Mouse (Mus musculus): ENCODE measurements around the gene Tcp11. TPM values are rescaled to one million over a fixed set of nuclear protein-coding genes. Genes with fewer than 3 reads are reported as not detected.

Gene Tcp11
- total RNA-seq, 1 experiment = 4.8 TPM

DNA sequence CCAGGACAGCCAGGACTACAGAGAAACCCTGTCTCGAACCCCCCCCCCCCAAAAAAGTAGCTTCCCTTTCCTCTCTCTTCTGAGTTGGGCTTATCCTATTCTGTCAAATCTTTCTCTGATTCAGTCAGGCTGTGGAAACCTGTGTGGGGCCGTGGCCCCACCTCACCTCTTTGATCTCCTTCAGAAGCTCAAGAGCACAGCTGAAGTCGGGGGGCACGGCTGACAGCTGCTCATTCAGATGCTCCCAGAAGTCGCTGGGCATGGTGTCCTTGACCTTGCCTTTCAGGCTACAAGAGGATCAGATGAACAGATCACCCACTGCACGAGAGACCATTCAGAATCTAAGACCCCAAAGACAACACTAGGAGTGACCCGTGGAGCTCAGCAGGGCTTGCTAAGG lies 6.0 kb downstream of the Tcp11 start:
- Histone ChIP-seq H3K4me1 (ENCODE audit: control insufficient read depth in 2 of 2, insufficient read depth in 2 of 2, low read length in 2 of 2, poor library complexity in 1 of 2) (peaks cover 0 to 3% of the 10 kb centered on the region in 2 experiments; a peak in 1 of 4 replicates), H3K9ac (ENCODE audit: insufficient read depth, low read depth, low read length, poor library complexity, severe bottlenecking) (no peak overlapping the region), H3K4me3 (ENCODE audit: insufficient read depth in 1 of 2, low read depth in 1 of 2, low read length in 2 of 2, poor library complexity in 1 of 2, severe bottlenecking in 1 of 2) (no peak overlapping the region), H3K9me3 (ENCODE audit: control insufficient read depth, insufficient read depth, low read depth, low read length) (no peaks in the 10 kb centered on the region), H3K36me3 (ENCODE audit: control insufficient read depth, insufficient read depth, low read length, poor library complexity, severe bottlenecking) (no peaks in the 10 kb centered on the region), H3K27ac (ENCODE audit: insufficient read depth, low read depth, low read length, poor library complexity, severe bottlenecking) (no peak overlapping the region)
- DNase-seq (ENCODE audit: low read depth, low spot score) = no peak
- TF ChIP-seq MAFK (IDR thresholded peaks at IDR 0.05; ENCODE audit: insufficient read depth, low read depth, low read length) (no peak), ZNF384 (IDR thresholded peaks at IDR 0.05; ENCODE audit: low read depth, low read length) (no peak), HCFC1 (IDR thresholded peaks at IDR 0.05; ENCODE audit: borderline replicate concordance, insufficient read depth, low read length) (no peak)
- in situ Hi-C loops (cut with MboI; ENCODE audit: low sequenced_read_pairs in 2 of 2, unreplicated experiment in 2 of 2) = no loop called here

- Histone ChIP-seq H3K36me3 (ENCODE audit: control insufficient read depth, insufficient read depth, low read length, poor library complexity, severe bottlenecking) (no peaks in the 10 kb centered on the region), H3K27ac (ENCODE audit: insufficient read depth, low read depth, low read length, poor library complexity, severe bottlenecking) (no peak overlapping the region), H3K9me3 (ENCODE audit: control insufficient read depth, insufficient read depth, low read depth, low read length) (no peaks in the 10 kb centered on the region), H3K4me3 (ENCODE audit: insufficient read depth in 1 of 2, low read depth in 1 of 2, low read length in 2 of 2, poor library complexity in 1 of 2, severe bottlenecking in 1 of 2) (no peak overlapping the region), H3K4me1 (ENCODE audit: control insufficient read depth in 2 of 2, insufficient read depth in 2 of 2, low read length in 2 of 2, poor library complexity in 1 of 2) (peaks cover 0 to 3% of the 10 kb centered on the region in 2 experiments; a peak in 1 of 4 replicates), H3K9ac (ENCODE audit: insufficient read depth, low read depth, low read length, poor library complexity, severe bottlenecking) (no peak overlapping the region)
- no peak for DNase-seq (ENCODE audit: low read depth, low spot score)
- TF ChIP-seq MAFK (IDR thresholded peaks at IDR 0.05; ENCODE audit: insufficient read depth, low read depth, low read length) (no peak), ZNF384 (IDR thresholded peaks at IDR 0.05; ENCODE audit: low read depth, low read length) (no peak), CHD2 (IDR thresholded peaks at IDR 0.05; ENCODE audit: low read depth, low read length) (no peak), HCFC1 (IDR thresholded peaks at IDR 0.05; ENCODE audit: borderline replicate concordance, insufficient read depth, low read length) (no peak), ZC3H11A (IDR thresholded peaks at IDR 0.05; ENCODE audit: borderline replicate concordance, low read depth, low read length) (no peak)
- in situ Hi-C loops (cut with MboI; ENCODE audit: low sequenced_read_pairs in 2 of 2, unreplicated experiment in 2 of 2) = no loop called here
Observed at GRCm38 (mm10) chr17:28072730-28073129, 7.7 kb downstream of the Tcp11 start.

- Histone ChIP-seq H3K4me1 (ENCODE audit: control insufficient read depth in 2 of 2, insufficient read depth in 2 of 2, low read length in 2 of 2, poor library complexity in 1 of 2) (peaks cover 0 to 3% of the 10 kb centered on the region in 2 experiments; a peak in 1 of 4 replicates), H3K9ac (ENCODE audit: insufficient read depth, low read depth, low read length, poor library complexity, severe bottlenecking) (no peak overlapping the region), H3K27ac (ENCODE audit: insufficient read depth, low read depth, low read length, poor library complexity, severe bottlenecking) (no peak overlapping the region), H3K4me3 (ENCODE audit: insufficient read depth in 1 of 2, low read depth in 1 of 2, low read length in 2 of 2, poor library complexity in 1 of 2, severe bottlenecking in 1 of 2) (no peak overlapping the region), H3K36me3 (ENCODE audit: control insufficient read depth, insufficient read depth, low read length, poor library complexity, severe bottlenecking) (no peaks in the 10 kb centered on the region), H3K9me3 (ENCODE audit: control insufficient read depth, insufficient read depth, low read depth, low read length) (no peaks in the 10 kb centered on the region)
- DNase-seq (ENCODE audit: low read depth, low spot score) = no peak
- TF ChIP-seq ZNF384 (IDR thresholded peaks at IDR 0.05; ENCODE audit: low read depth, low read length) (0 out of 2 replicates have a peak, but pooled peaks have one; percentile 12), HCFC1 (IDR thresholded peaks at IDR 0.05; ENCODE audit: borderline replicate concordance, insufficient read depth, low read length) (no peak)
- in situ Hi-C loops (cut with MboI; ENCODE audit: low sequenced_read_pairs in 2 of 2, unreplicated experiment in 2 of 2) = no loop called here
Observed at GRCm38 (mm10) chr17:28070256-28070655, 10.2 kb downstream of the Tcp11 start.

GRCm38 (mm10) chr17:28069446-28069845 lies 11.0 kb downstream of the Tcp11 start:
- Histone ChIP-seq H3K9ac (ENCODE audit: insufficient read depth, low read depth, low read length, poor library complexity, severe bottlenecking) (no peak overlapping the region; the same call in none of the 2 replicates), H3K4me1 (ENCODE audit: control insufficient read depth in 2 of 2, insufficient read depth in 2 of 2, low read length in 2 of 2, poor library complexity in 1 of 2) (no peaks in the 10 kb centered on the region; a peak in 1 of 4 replicates), H3K27ac (ENCODE audit: insufficient read depth, low read depth, low read length, poor library complexity, severe bottlenecking) (no peak overlapping the region), H3K4me3 (ENCODE audit: insufficient read depth in 1 of 2, low read depth in 1 of 2, low read length in 2 of 2, poor library complexity in 1 of 2, severe bottlenecking in 1 of 2) (peak overlapping the region in 1 of 2 experiments; percentile 32; a peak in 2 of 4 replicates), H3K36me3 (ENCODE audit: control insufficient read depth, insufficient read depth, low read length, poor library complexity, severe bottlenecking) (no peaks in the 10 kb centered on the region), H3K9me3 (ENCODE audit: control insufficient read depth, insufficient read depth, low read depth, low read length) (no peaks in the 10 kb centered on the region)
- no peak for TF ChIP-seq HCFC1 (IDR thresholded peaks at IDR 0.05; ENCODE audit: borderline replicate concordance, insufficient read depth, low read length)
- TF ChIP-seq CHD2 (IDR thresholded peaks at IDR 0.05; ENCODE audit: low read depth, low read length) = no peak
- no peak for TF ChIP-seq ZC3H11A (IDR thresholded peaks at IDR 0.05; ENCODE audit: borderline replicate concordance, low read depth, low read length)
- no peak for TF ChIP-seq ZNF384 (IDR thresholded peaks at IDR 0.05; ENCODE audit: low read depth, low read length)
- no peak for TF ChIP-seq MAFK (IDR thresholded peaks at IDR 0.05; ENCODE audit: insufficient read depth, low read depth, low read length)
- in situ Hi-C loops (cut with MboI; ENCODE audit: low sequenced_read_pairs in 2 of 2, unreplicated experiment in 2 of 2) = loop anchor here in 1 of 2 experiments (10.0 kb wide), 1 partner anchor 85 kb away; no protein-coding TSS in a partner anchor
- DNase-seq (ENCODE audit: low read depth, low spot score) = no peak

GRCm38 (mm10) chr17:28067303-28067702 lies 13.1 kb downstream of the Tcp11 start:
- Histone ChIP-seq H3K9me3 (ENCODE audit: control insufficient read depth, insufficient read depth, low read depth, low read length) (no peaks in the 10 kb centered on the region), H3K4me1 (ENCODE audit: control insufficient read depth in 2 of 2, insufficient read depth in 2 of 2, low read length in 2 of 2, poor library complexity in 1 of 2) (no peaks in the 10 kb centered on the region; a peak in 1 of 4 replicates), H3K27ac (ENCODE audit: insufficient read depth, low read depth, low read length, poor library complexity, severe bottlenecking) (no peak overlapping the region), H3K9ac (ENCODE audit: insufficient read depth, low read depth, low read length, poor library complexity, severe bottlenecking) (no peak overlapping the region), H3K36me3 (ENCODE audit: control insufficient read depth, insufficient read depth, low read length, poor library complexity, severe bottlenecking) (no peaks in the 10 kb centered on the region), H3K4me3 (ENCODE audit: insufficient read depth in 1 of 2, low read depth in 1 of 2, low read length in 2 of 2, poor library complexity in 1 of 2, severe bottlenecking in 1 of 2) (no peak overlapping the region)
- in situ Hi-C loops (cut with MboI; ENCODE audit: low sequenced_read_pairs in 2 of 2, unreplicated experiment in 2 of 2) = loop anchor here in 1 of 2 experiments (10.0 kb wide), 1 partner anchor 83 kb away; no protein-coding TSS in a partner anchor
- no peak for DNase-seq (ENCODE audit: low read depth, low spot score)
- no peak for TF ChIP-seq ZNF384 (IDR thresholded peaks at IDR 0.05; ENCODE audit: low read depth, low read length)
- TF ChIP-seq MAFK (IDR thresholded peaks at IDR 0.05; ENCODE audit: insufficient read depth, low read depth, low read length) = no peak
- no peak for TF ChIP-seq ZC3H11A (IDR thresholded peaks at IDR 0.05; ENCODE audit: borderline replicate concordance, low read depth, low read length)
- no peak for TF ChIP-seq CHD2 (IDR thresholded peaks at IDR 0.05; ENCODE audit: low read depth, low read length)
- TF ChIP-seq HCFC1 (IDR thresholded peaks at IDR 0.05; ENCODE audit: borderline replicate concordance, insufficient read depth, low read length) = no peak
